Mouse (Mus musculus) midbrain, embryonic 14.5 days (tissue): ENCODE measurements around the gene RPS10-NUDT3. TPM values are rescaled to one million over a fixed set of nuclear protein-coding genes. Genes with fewer than 3 reads are reported as not detected.

Experiments used
- ATAC-seq: fragments of 200-750 bp; cut with Nextera tagmentation; 2 replicates; pipeline ENCODE4 v1.8.0; 2017; ENCODE audit warnings: moderate number of reproducible peaks, moderate library complexity; ENCODE audit not compliant: low FRiP score, low TSS enrichment
- DNase-seq: peaks from one replicate; pipeline ENCODE4 v3.0.0-alpha.2; 2015
- H3K27ac ChIP-seq: fragments of 300-500 bp; sonication (generic); replicated peaks from 2 replicates; pipeline ENCODE4 v1.5.1; 2014; ENCODE audit warnings: mild to moderate bottlenecking, low read depth, low read length, moderate library complexity
- H3K27me3 ChIP-seq: fragments of 300-500 bp; sonication (generic); 2 replicates; pipeline ENCODE4 v1.6.1; 2014; ENCODE audit warnings: low read length, control low read depth, mixed read lengths; ENCODE audit not compliant: control insufficient read depth, insufficient read depth
- H3K36me3 ChIP-seq: fragments of 300-500 bp; sonication (generic); 2 replicates; pipeline ENCODE4 v1.6.1; 2014; ENCODE audit warnings: low read length, control low read depth; ENCODE audit not compliant: control insufficient read depth, insufficient read depth
- H3K4me1 ChIP-seq: fragments of 300-500 bp; sonication (generic); 2 replicates; pipeline ENCODE4 v1.6.1; 2014; ENCODE audit warnings: mild to moderate bottlenecking, antibody characterized with exemption, low read length, control low read depth; ENCODE audit not compliant: control insufficient read depth, insufficient read depth
- H3K4me2 ChIP-seq: fragments of 300-500 bp; sonication (generic); 2 replicates; pipeline ENCODE4 v1.6.1; 2014; ENCODE audit warnings: mild to moderate bottlenecking, low read length, moderate library complexity
- H3K4me3 ChIP-seq: fragments of 300-500 bp; sonication (generic); replicated peaks from 2 replicates; pipeline ENCODE4 v1.5.1; 2014; ENCODE audit warnings: low read depth, low read length
- H3K9ac ChIP-seq: fragments of 300-500 bp; sonication (generic); replicated peaks from 2 replicates; pipeline ENCODE4 v1.6.1; 2014; ENCODE audit warnings: mild to moderate bottlenecking, low read length, moderate library complexity
- H3K9me3 ChIP-seq: fragments of 300-500 bp; sonication (generic); 2 replicates; pipeline ENCODE4 v1.6.1; 2016; ENCODE audit warnings: low read length, control low read depth, mixed read lengths; ENCODE audit not compliant: control insufficient read depth
- WGBS: fragments of 180-500 bp; shearing (Covaris S2); extraction: QIAGEN DNeasy Blood & Tissue Kit; methylation state at CpG from one replicate; pipeline ENCODE4 v1.1.7; 2014; 5-methylcytosine and 5-hydroxymethylcytosine counted together
- polyA plus RNA-seq: library from polyadenylated mRNA; unstranded; fragments of >200 nt; fragmentation: Nextera tagmentation; extraction: Ambion mirVana; gene quantifications from 2 replicates; pipeline ENCODE4 v1.2.1, GENCODE M21; 2014

RPS10-NUDT3 gene
- polyA plus RNA-seq, 1 experiment from 2014 or later = not detected

DNA sequence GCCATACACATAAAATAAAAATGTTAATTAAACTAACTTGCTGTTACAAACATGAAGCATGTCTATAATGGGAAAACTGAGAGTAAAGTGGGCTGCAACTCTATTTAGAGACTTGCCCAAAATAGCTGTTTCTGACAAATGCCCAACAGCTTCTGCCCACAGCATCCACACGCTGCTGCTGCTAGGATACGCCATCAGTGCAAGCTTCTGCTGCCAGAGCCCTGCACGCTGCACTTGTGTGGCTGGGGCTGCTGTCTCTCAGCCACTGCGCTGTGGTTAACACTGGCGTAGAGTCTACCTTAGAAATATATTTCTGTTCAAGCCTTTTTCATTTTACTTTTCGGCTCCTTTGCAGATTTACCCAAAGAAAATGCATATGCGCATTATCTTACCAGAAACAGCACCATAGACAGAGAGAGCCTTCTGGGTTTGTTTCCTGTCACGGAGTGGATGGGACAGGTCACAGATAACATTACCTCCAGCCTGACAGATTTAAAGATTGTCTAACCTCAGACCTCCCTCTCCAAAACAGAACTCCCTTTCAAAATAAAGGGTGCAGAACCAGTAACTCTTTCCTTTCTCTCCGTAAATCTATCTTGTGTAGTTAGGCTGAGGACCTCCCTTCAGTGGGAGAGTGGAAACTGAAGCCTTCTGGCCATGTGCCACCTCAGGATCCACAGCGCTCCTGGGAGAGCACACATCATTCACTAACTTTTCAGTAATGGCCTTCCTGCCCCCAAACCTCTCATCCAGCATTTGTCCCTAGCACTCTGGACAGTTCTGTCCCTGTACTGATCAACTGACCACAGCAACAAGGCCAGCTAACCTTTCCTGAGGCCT is 24.1 kb downstream of the RPS10-NUDT3 start:
- H3K36me3 ChIP-seq = 0 out of 2 replicates have a peak, but pooled peaks cover 14% of the 10 kb centered on the region
- H3K4me3 ChIP-seq = no peak overlapping the region
- no peak overlapping the region for H3K27ac ChIP-seq
- no peak overlapping the region for H3K9ac ChIP-seq
- no peak overlapping the region for H3K4me2 ChIP-seq
- 82% methylated on average over 10 of the region's 10 CpGs for WGBS
- DNase-seq = no peak
- no peaks in the 10 kb centered on the region for H3K9me3 ChIP-seq
- no peaks in the 10 kb centered on the region for H3K27me3 ChIP-seq
- no peak for ATAC-seq
- H3K4me1 ChIP-seq = 0 out of 2 replicates have a peak, but pooled peaks cover 7% of the 10 kb centered on the region

DNA sequence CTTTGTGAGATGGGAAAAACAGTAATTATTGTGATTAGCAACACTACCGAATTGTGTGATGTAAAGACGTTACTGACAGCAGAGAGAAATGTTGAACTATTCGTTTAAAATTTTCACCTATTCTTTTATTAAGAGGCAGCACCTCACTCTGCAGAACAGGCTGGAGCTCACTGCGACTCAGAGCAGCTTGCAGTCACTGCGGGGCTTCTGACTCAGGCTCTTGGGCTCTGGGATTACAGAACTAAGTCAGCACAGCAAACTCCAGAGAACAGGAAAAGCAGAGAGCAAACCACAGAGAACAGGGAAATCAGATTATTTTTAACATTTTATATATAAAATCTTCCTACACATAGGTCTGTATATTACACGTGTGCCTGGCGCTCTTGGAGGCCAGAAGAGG is 25.4 kb downstream of the RPS10-NUDT3 start:
- no peak overlapping the region for H3K9ac ChIP-seq
- DNase-seq = no peak
- no peak overlapping the region for H3K4me3 ChIP-seq
- H3K27me3 ChIP-seq = no peaks in the 10 kb centered on the region
- 0 out of 2 replicates have a peak, but pooled peaks cover 7% of the 10 kb centered on the region for H3K4me1 ChIP-seq
- 0 out of 2 replicates have a peak, but pooled peaks cover 14% of the 10 kb centered on the region for H3K36me3 ChIP-seq
- H3K27ac ChIP-seq = no peak overlapping the region
- WGBS = 90% methylated on average over 7 of the region's 7 CpGs
- ATAC-seq = no peak
- no peak overlapping the region for H3K4me2 ChIP-seq
- H3K9me3 ChIP-seq = no peaks in the 10 kb centered on the region

DNA sequence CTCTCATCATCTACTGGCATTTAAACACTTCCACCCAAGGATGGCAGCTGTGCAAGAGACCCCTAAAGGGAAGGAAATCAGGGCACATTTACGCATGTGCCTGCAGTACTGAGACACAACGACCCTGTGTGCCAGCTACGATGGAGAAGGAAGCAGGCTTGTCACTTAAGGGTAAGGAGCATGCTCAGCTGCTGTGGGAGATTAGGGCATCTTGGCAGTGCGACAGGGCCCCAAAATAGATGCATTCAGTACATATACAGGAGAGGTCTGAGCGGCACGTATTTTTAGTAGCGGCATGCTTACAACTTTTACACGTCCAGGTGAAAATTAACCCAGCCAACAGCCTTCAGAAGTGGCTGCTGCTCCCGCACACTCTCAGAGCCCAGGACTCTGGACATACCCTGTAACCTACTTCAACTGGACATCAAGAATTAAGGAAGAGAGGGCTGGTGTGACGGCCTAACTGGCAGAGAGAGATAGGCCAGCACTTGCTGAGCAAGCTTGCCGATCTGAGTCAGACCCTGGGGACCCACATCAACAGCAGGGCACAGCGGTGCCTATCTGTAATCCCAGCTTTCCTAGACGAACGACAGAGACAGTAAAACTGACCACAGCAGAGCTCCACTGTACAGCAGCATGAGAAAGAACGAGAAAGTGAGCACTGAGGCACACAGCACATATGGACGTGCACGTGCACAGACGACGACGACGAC is 31.3 kb downstream of the RPS10-NUDT3 start:
- Histone ChIP-seq H3K9me3 (no peaks in the 10 kb centered on the region), H3K27ac (0 out of 2 replicates have a peak overlapping the region, but pooled peaks have one; percentile 26), H3K9ac (no peak overlapping the region), H3K4me3 (no peak overlapping the region), H3K4me2 (no peak overlapping the region), H3K27me3 (no peaks in the 10 kb centered on the region), H3K36me3 (0 out of 2 replicates have a peak, but pooled peaks cover 8% of the 10 kb centered on the region), H3K4me1 (peaks cover 37% of the 10 kb centered on the region)
- 75% methylated on average over 21 of the region's 21 CpGs for WGBS
- DNase-seq (no peak), ATAC-seq (no peak)

DNA sequence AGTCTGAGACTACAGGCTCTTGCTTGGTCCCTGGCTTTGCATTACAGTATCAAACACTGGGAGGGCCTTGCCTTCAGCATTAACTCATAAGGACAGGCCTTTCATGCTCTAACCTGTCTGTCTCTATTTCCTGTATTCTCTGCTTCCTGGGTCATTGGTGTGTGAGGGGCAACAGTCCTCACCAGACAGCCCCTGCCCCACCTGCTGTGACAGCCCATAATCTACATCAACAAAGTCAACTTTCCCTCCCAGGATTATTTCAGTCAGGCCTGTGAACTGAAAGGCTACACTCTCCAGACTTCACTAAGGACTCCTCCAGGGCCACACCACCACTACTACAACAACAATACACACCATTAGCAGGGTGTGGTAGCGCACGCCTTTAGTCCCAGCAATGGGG is 32.0 kb downstream of the RPS10-NUDT3 start:
- H3K4me1 ChIP-seq = peaks cover 37% of the 10 kb centered on the region
- ATAC-seq = no peak
- H3K9me3 ChIP-seq = no peaks in the 10 kb centered on the region
- H3K36me3 ChIP-seq = 0 out of 2 replicates have a peak, but pooled peaks cover 3% of the 10 kb centered on the region
- no peak overlapping the region for H3K4me2 ChIP-seq
- no peak for DNase-seq
- H3K9ac ChIP-seq = no peak overlapping the region
- no peak overlapping the region for H3K27ac ChIP-seq
- no peaks in the 10 kb centered on the region for H3K27me3 ChIP-seq
- H3K4me3 ChIP-seq = no peak overlapping the region
- 94% methylated on average over 2 of the region's 2 CpGs for WGBS

DNA sequence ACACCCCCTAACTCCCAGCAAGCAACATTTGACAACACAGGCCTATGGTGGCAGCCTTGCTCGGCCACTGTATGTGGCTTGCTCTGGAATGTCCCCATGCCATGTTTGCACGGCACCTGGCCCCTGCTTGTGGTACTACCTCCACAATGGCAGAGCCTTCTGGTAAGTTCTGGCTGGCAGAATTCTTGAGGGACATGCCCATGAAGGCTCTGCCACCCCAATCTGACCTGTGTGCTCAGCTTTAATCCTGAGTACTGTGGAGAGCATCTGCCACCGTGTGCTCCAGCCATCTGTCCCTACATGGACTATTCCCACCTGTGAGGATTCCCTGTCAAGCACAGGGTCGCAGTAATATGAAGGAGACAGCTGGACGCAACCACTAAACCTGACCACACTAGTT is 34.2 kb downstream of the RPS10-NUDT3 start:
- no peaks in the 10 kb centered on the region for H3K27me3 ChIP-seq
- 63% methylated on average over 5 of the region's 5 CpGs for WGBS
- H3K27ac ChIP-seq = peak overlapping the region; percentile 5; the same call in 1 of the 2 replicates
- H3K9ac ChIP-seq = no peak overlapping the region
- H3K36me3 ChIP-seq = peaks cover 15% of the 10 kb centered on the region
- no peak overlapping the region for H3K4me3 ChIP-seq
- no peak overlapping the region; the same call in 1 of the 2 replicates for H3K4me2 ChIP-seq
- no peak for DNase-seq
- H3K9me3 ChIP-seq = no peaks in the 10 kb centered on the region
- peaks cover 37% of the 10 kb centered on the region for H3K4me1 ChIP-seq
- ATAC-seq = no peak

DNA sequence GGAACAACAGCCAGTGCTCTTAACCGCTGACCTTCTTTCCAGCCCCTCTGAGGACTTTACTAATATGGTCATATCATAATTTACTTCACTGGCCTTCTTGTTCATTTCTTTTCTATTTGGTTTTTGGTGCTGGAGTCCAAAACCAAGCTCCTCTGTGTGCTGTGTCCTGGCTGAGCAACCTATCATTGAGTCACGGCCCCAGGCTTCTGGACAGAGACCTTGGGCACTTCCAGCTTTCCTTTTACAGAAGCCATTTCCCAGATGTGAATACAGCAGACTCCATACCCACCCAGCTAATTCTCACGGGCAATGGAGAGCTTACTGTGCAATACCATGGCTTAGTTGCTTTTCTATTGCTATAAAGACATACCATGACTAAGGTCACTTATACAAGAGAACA is 34.7 kb downstream of the RPS10-NUDT3 start:
- H3K27ac ChIP-seq = no peak overlapping the region
- no peak for ATAC-seq
- H3K4me2 ChIP-seq = no peak overlapping the region
- H3K9me3 ChIP-seq = no peaks in the 10 kb centered on the region
- peaks cover 21% of the 10 kb centered on the region for H3K36me3 ChIP-seq
- H3K27me3 ChIP-seq = no peaks in the 10 kb centered on the region
- no peak overlapping the region for H3K9ac ChIP-seq
- no peak overlapping the region for H3K4me3 ChIP-seq
- 80% methylated on average over 3 of the region's 3 CpGs for WGBS
- DNase-seq = no peak
- peaks cover 37% of the 10 kb centered on the region for H3K4me1 ChIP-seq

DNA sequence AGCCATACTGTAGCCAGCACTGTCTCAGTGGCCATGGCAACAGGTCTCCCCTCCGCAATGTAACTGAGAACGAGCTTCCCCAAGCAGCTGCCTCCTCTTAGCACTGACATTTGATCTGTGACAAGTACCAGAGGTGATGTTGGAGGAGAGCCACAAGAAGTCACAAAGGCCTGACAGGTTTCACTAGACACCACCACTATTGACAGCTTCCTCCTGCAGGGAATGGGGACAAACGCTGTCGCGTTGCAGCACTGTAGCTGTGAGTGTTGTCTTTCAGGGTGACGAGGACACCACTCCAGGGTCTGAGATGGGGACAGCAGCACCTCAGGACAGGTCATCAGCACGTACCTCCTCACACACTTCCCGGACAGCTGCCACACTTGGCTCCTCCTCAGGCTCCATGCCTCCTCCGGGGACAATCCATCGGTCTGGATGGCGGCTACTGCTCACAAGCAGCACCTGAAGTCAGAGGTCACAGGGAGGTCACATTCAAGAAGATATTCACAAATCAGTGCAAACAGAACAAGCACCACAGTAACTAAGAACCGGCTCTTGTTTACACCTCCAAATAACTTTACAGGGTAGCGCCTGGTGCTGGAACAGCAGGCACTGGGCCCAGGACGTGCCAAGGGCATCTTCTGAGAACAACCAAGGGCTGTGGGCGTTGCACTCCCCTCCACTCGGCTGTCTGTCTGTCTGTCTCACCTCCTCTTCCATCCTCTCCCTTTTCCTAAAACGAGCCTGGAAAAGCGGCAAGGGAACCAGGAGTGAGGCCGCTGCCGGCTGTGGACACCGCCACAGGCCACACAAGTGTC is 38.4 kb downstream of the RPS10-NUDT3 start:
- H3K4me3 ChIP-seq = no peak overlapping the region
- H3K9ac ChIP-seq = no peak overlapping the region
- DNase-seq = no peak
- no peak overlapping the region for H3K4me2 ChIP-seq
- no peaks in the 10 kb centered on the region for H3K9me3 ChIP-seq
- ATAC-seq = no peak
- peaks cover 10% of the 10 kb centered on the region; the same call in 1 of the 2 replicates for H3K4me1 ChIP-seq
- WGBS = 89% methylated on average over 21 of the region's 21 CpGs
- peaks cover 47% of the 10 kb centered on the region for H3K36me3 ChIP-seq
- no peak overlapping the region for H3K27ac ChIP-seq
- H3K27me3 ChIP-seq = no peaks in the 10 kb centered on the region

DNA sequence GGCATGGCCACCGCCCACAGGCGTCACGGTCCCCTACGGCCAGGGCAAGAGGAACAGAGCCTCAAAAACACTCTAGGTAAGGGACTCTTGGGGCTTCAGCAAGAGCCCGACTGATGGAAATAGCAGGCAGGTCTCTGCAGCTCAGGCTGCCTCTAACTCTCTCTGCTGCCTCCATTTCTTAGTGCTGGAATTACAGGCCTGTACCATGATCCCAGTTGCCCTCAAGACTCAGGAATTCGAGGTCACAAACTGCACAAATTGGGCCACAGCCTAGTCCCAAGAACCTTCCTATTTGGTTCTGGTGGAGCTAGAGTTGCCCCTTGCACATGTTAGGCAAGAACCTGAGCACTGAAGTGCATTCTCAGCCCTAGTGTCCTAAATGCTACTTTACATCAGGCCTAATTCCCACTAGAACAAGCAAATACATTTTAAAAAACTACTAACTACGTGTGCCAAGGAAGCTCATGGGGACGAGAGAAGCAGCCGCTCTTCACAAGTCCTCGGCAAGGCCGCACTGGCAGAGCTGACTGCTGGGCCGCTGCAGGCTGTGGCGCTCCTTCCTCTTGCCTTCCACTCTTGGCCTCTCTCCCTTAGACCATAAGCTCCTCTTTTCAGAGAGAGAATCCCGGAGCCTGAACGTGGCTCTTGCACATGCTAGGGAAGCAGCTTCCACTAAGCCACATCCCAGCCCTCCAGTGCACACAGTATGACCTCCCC is 39.2 kb downstream of the RPS10-NUDT3 start:
- WGBS = 93% methylated on average over 15 of the region's 15 CpGs
- no peak overlapping the region for H3K4me3 ChIP-seq
- ATAC-seq = no peak
- H3K27ac ChIP-seq = no peak overlapping the region
- no peak for DNase-seq
- H3K27me3 ChIP-seq = no peaks in the 10 kb centered on the region
- H3K9me3 ChIP-seq = no peaks in the 10 kb centered on the region
- no peak overlapping the region for H3K9ac ChIP-seq
- peaks cover 4% of the 10 kb centered on the region; the same call in 1 of the 2 replicates for H3K4me1 ChIP-seq
- H3K4me2 ChIP-seq = no peak overlapping the region
- peaks cover 54% of the 10 kb centered on the region for H3K36me3 ChIP-seq
